Mouse (Mus musculus): ENCODE measurements around the gene Bcorl1.

DNA sequence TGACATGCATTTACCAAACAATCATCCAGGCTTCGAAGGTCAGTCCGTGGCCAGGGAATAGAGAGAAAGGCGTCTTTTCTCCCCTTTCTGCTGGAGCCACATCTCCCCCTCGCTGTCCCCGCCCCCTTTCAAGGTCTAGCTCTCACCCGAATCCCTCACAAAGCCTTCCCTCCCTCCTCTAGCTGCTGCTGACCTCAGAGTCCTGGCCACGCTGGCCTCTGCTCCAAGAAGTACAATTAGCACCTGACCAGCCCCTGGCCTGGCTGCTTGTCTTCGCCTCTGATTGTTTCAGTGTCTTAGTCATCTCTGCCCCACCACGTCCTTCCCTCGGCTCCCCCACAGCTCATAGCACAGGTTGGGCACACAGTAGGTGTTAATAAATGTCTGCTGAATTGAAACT, 108.5 kb downstream of the Bcorl1 start:
- TF ChIP-seq EP300 (optimal IDR thresholded peaks at IDR 0.05) (no peak), CTCF (IDR thresholded peaks at IDR 0.05; ENCODE audit: low read depth) (no peak)
